Mouse (Mus musculus): ENCODE results near the gene Dixdc1. TPM values are rescaled to one million over a fixed set of nuclear protein-coding genes. Genes with fewer than 3 reads are reported as not detected.
A peak's percentile ranks its signal among the peaks of the same experiment; 100 is the strongest.

The Dixdc1 gene
- 16.4 and 17.5 TPM in 2 replicates for polyA plus RNA-seq (2012; rRNA removed)
- polyA plus RNA-seq (2014; fragmentation: Nextera tagmentation; extraction: Ambion mirVana): 16.1 and 18.9 TPM in 2 replicates

DNA sequence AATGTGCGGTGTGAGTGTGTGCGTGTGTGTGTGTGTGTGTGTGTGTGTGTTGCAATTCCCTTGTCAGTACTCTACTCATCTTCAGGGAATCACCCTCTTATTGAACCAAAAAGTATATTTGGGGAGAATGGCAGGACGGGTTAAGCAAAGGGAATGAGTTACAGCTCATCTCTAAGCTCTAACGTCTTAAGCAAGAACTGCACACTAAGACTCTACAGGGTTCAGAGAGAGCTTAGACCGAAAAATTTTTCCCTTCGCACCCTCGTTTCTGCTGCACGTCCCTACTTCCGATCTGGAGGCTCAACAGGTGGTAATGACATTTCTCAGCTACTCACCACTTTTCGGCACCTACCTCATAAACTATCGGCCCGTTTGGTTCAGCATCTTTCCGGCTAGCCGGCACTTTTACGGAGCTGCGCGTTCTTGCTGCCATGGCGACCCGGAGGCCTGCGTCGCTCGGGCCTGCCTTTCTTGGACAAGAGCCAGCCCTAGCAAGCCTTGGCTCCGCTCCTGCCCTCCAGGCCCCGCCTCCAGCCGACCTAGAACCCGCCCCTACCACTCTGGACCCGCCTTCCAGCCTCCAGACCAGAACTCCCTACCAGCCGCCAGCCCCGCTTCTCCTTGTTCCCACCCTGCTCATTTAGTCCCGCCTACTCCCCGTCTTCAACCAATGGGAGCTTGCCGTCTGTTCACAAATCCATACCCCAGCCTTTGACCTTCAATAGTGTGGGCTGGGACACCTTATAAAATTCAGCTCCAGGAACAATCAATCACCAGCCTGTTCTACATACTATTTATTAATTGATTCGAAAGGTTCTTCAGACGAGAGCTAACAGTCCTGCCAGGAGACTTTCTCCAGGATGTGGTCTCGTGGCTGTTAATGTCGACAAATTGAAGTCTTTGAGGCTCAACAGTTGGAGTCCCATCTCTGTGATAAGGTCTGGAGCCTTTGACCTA lies at the start of gene Dixdc1:
Dixdc1 (minus strand) TSS at position 604 of the 957 bp plus-strand sequence.
- no peaks in the 10 kb centered on the region for H3K27me3 ChIP-seq (ENCODE audit: control insufficient read depth, insufficient read depth, low read length)
- WGBS: 12% methylated on average over 36 of the region's 36 CpGs
- H3K4me1 ChIP-seq (ENCODE audit: control insufficient read depth, insufficient read depth, low read length): no peaks in the 10 kb centered on the region
- DNase-seq (ENCODE audit: low spot score) (peak; percentile 92), ATAC-seq (ENCODE audit: low FRiP score, low read depth) (peak; percentile 96)
- peak within 1 kb of the TSS; percentile 68 for H3K4me2 ChIP-seq (replicated peaks; ENCODE audit: low read depth, low read length, severe bottlenecking)
- no peaks in the 10 kb centered on the region for H3K9me3 ChIP-seq (ENCODE audit: control insufficient read depth, low read length)
- H3K4me3 ChIP-seq (replicated peaks; ENCODE audit: low read length): peak within 1 kb of the TSS; percentile 38
- H3K27ac ChIP-seq (replicated peaks; ENCODE audit: low read depth, low read length): no peak within 1 kb of the TSS
- no peak for TF ChIP-seq POLR2A (IDR thresholded peaks at IDR 0.05; ENCODE audit: borderline replicate concordance, extremely low read depth, insufficient read depth, insufficient read length)
- no peak within 1 kb of the TSS for H3K9ac ChIP-seq (ENCODE audit: low read depth, low read length, severe bottlenecking)
- H3K36me3 ChIP-seq (ENCODE audit: control insufficient read depth, insufficient read depth, low read length): no peaks in the 10 kb centered on the region

DNA sequence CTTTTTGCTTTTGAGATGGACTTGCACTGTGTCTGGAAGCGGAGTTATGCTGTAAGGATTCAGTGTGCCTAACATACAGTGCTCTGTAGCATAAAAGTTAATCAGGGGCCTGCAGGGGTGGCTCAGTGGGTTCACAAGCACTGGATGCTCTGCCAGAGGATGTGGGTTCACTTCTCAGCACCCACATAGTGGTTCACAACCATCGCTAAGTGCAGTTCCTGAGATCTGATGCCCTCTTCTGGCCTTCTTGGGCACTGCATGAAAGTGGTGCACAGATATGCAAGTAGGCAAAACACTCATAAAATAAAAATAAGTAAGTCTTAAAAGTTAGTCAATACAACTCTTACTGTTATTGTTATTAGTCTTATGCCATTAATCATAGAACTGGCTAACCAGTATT lies 42.8 kb upstream of the Dixdc1 start:
- Histone ChIP-seq H3K4me1 (ENCODE audit: control insufficient read depth, insufficient read depth, low read length) (no peaks in the 10 kb centered on the region), H3K9ac (ENCODE audit: low read depth, low read length, severe bottlenecking) (no peak overlapping the region), H3K9me3 (ENCODE audit: control insufficient read depth, low read length) (no peaks in the 10 kb centered on the region), H3K4me2 (replicated peaks; ENCODE audit: low read depth, low read length, severe bottlenecking) (no peak overlapping the region), H3K36me3 (ENCODE audit: control insufficient read depth, insufficient read depth, low read length) (peaks cover 85% of the 10 kb centered on the region), H3K27me3 (ENCODE audit: control insufficient read depth, insufficient read depth, low read length) (no peaks in the 10 kb centered on the region), H3K4me3 (replicated peaks; ENCODE audit: low read length) (no peak overlapping the region), H3K27ac (replicated peaks; ENCODE audit: low read depth, low read length) (no peak overlapping the region)
- 68% methylated on average over 2 of the region's 2 CpGs for WGBS
- ATAC-seq (ENCODE audit: low FRiP score, low read depth) (no peak), DNase-seq (ENCODE audit: low spot score) (no peak)
- TF ChIP-seq POLR2A (IDR thresholded peaks at IDR 0.05; ENCODE audit: borderline replicate concordance, extremely low read depth, insufficient read depth, insufficient read length): no peak

DNA sequence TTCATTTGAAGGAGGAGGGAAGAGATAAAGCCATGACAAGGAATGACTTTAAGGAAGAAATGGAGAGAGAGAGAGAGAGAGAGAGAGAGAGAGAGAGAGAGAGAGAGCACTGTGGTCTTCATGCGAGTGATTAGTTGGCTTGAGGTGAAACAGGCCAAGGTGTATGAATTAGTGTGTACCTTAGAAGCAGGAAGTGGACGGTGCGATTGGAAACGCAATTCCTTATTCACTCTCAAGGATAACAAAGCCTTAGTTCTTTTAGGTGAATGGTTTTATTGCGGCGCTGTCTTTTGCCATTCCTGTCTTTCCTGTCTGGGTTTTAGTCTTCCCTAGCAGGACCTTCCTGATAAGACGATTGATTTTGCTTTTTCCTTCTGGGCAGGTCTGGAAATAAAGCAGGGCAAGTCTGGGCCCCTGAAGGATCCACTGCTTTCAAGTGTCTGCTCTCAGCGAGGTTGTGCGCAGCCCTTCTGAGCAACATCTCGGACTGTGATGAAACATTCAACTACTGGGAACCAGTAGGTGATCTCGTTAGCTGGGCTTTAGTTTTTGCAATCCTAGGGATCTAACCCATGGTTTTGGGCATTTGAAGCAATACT lies 36.9 kb upstream of the Dixdc1 start:
- peaks cover 41% of the 10 kb centered on the region for H3K36me3 ChIP-seq (ENCODE audit: control insufficient read depth, insufficient read depth, low read length)
- no peaks in the 10 kb centered on the region for H3K27me3 ChIP-seq (ENCODE audit: control insufficient read depth, insufficient read depth, low read length)
- DNase-seq (ENCODE audit: low spot score) (no peak), ATAC-seq (ENCODE audit: low FRiP score, low read depth) (no peak)
- H3K9me3 ChIP-seq (ENCODE audit: control insufficient read depth, low read length): no peaks in the 10 kb centered on the region
- peak overlapping the region; percentile 92 for H3K4me3 ChIP-seq (replicated peaks; ENCODE audit: low read length)
- H3K27ac ChIP-seq (replicated peaks; ENCODE audit: low read depth, low read length): no peak overlapping the region
- H3K4me1 ChIP-seq (ENCODE audit: control insufficient read depth, insufficient read depth, low read length): peaks cover 7% of the 10 kb centered on the region
- peak overlapping the region; percentile 89 for H3K9ac ChIP-seq (ENCODE audit: low read depth, low read length, severe bottlenecking)
- 54% methylated on average over 11 of the region's 11 CpGs for WGBS
- no peak for TF ChIP-seq POLR2A (IDR thresholded peaks at IDR 0.05; ENCODE audit: borderline replicate concordance, extremely low read depth, insufficient read depth, insufficient read length)
- H3K4me2 ChIP-seq (replicated peaks; ENCODE audit: low read depth, low read length, severe bottlenecking): peak overlapping the region; percentile 74

DNA sequence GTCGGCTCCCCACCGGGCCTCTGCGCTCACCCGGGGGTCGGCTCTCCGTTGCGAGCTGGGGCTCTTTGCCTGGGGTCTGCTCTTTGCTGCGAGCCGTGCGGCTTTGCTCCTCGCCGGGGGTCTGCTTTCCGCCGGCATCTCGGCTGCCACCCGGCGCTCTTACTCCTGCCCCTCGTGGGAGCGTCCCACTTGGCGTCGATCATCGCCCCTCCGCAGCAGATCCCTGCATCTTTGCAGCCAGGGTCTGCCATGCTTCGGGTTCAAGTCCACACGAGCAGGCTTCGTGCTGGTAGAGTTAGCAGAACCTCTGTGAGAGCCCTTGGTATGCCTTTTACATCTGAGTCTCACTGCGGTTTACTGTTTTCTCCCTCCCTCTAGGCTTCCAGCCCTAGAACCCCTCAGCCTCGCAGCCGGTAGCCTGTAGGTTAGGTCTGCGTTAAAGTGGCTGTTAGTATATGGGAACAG lies 36.4 kb upstream of the Dixdc1 start:
- Histone ChIP-seq H3K27me3 (ENCODE audit: control insufficient read depth, insufficient read depth, low read length) (no peaks in the 10 kb centered on the region), H3K27ac (replicated peaks; ENCODE audit: low read depth, low read length) (peak overlapping the region; percentile 85), H3K9ac (ENCODE audit: low read depth, low read length, severe bottlenecking) (peak overlapping the region; percentile 89), H3K9me3 (ENCODE audit: control insufficient read depth, low read length) (no peaks in the 10 kb centered on the region), H3K4me1 (ENCODE audit: control insufficient read depth, insufficient read depth, low read length) (peaks cover 7% of the 10 kb centered on the region), H3K4me2 (replicated peaks; ENCODE audit: low read depth, low read length, severe bottlenecking) (peak overlapping the region; percentile 74), H3K36me3 (ENCODE audit: control insufficient read depth, insufficient read depth, low read length) (peaks cover 35% of the 10 kb centered on the region), H3K4me3 (replicated peaks; ENCODE audit: low read length) (peak overlapping the region; percentile 92)
- TF ChIP-seq POLR2A (IDR thresholded peaks at IDR 0.05; ENCODE audit: borderline replicate concordance, extremely low read depth, insufficient read depth, insufficient read length): no peak
- no peak for DNase-seq (ENCODE audit: low spot score)
- ATAC-seq (ENCODE audit: low FRiP score, low read depth): peak; percentile 62
- under 1% methylated on average over 18 of the region's 30 CpGs for WGBS

DNA sequence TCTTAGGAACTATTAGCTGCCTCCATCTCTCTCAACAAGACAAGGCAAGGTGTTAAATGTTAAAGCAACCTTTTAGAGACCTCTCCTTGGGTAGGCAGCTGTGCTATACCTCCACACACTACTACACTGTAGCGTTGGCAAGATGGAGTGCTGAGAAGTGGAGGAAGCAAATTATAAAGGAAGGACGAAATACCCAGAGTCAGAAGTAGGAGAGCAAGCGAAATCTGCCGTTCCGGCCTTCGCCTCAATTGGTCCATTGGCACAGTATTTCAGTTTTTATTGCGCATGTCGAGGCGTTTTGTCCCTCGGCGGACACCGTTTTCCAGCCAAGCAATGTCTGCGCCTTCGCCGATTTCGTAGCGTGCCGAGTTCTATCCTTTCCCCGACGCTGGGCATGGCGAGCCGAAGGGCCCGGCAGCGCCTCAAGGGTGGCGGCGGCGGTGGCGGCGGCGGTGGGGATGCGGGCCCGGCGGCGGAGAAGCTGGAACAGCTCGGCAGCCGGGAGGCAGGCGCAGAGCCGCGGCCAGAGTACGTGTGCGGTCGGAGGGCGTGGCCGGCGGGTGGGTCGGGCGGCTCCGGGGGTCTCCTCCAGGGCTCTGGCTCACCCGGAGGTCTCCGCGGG lies 35.8 kb upstream of the Dixdc1 start, which contains the start of the genes Alg9 and 1110032A03Rik:
Alg9 (plus strand) TSS at position 29 of the 622 bp plus-strand sequence.
1110032A03Rik (minus strand) TSS at position 530 of the 622 bp plus-strand sequence.
- peak within 1 kb of the TSS; percentile 89 for H3K9ac ChIP-seq (ENCODE audit: low read depth, low read length, severe bottlenecking)
- peak; percentile 45; the same call in 1 of the 2 replicates for TF ChIP-seq POLR2A (IDR thresholded peaks at IDR 0.05; ENCODE audit: borderline replicate concordance, extremely low read depth, insufficient read depth, insufficient read length)
- no peaks in the 10 kb centered on the region for H3K27me3 ChIP-seq (ENCODE audit: control insufficient read depth, insufficient read depth, low read length)
- WGBS: 2% methylated on average over 23 of the region's 51 CpGs
- H3K9me3 ChIP-seq (ENCODE audit: control insufficient read depth, low read length): no peaks in the 10 kb centered on the region
- peaks cover 7% of the 10 kb centered on the region for H3K4me1 ChIP-seq (ENCODE audit: control insufficient read depth, insufficient read depth, low read length)
- H3K4me2 ChIP-seq (replicated peaks; ENCODE audit: low read depth, low read length, severe bottlenecking): peak within 1 kb of the TSS; percentile 74
- DNase-seq (ENCODE audit: low spot score) (peak; percentile 88), ATAC-seq (ENCODE audit: low FRiP score, low read depth) (peak; percentile 82)
- peak within 1 kb of the TSS; percentile 85 for H3K27ac ChIP-seq (replicated peaks; ENCODE audit: low read depth, low read length)
- peak within 1 kb of the TSS; percentile 92 for H3K4me3 ChIP-seq (replicated peaks; ENCODE audit: low read length)
- peaks cover 30% of the 10 kb centered on the region for H3K36me3 ChIP-seq (ENCODE audit: control insufficient read depth, insufficient read depth, low read length)

Measured in limb, embryonic 14.5 days (tissue).